Mouse (Mus musculus): ENCODE results near the gene Lmntd2.

- TF ChIP-seq CTCF (IDR thresholded peaks at IDR 0.05; ENCODE audit: extremely low read depth, insufficient read depth, insufficient read length, insufficient replicate concordance) (no peak), POLR2A (IDR thresholded peaks at IDR 0.05; ENCODE audit: low read depth, low read length) (no peak)
Observed at GRCm38 (mm10) chr7:141173323-141173850, 40.5 kb downstream of the Lmntd2 start.
